Mouse (Mus musculus) neutrophil, adult 5-6 weeks (primary cell): ENCODE data around the gene Gsk3a. TPM values are rescaled to one million over a fixed set of nuclear protein-coding genes. Genes with fewer than 3 reads are reported as not detected.

Experiments used
- ATAC-seq: fragments of 151-379, 151-347 bp; 2 replicates; pipeline ENCODE4 v1.8.0; 2017; ENCODE audit warnings: mild to moderate bottlenecking, moderate TSS enrichment; ENCODE audit not compliant: insufficient number of reproducible peaks, poor library complexity, low FRiP score, severe bottlenecking; ENCODE audit errors: extremely low read depth
- total RNA-seq: library from RNA; stranded (forward); fragments of 200-1000 nt; gene quantifications from 2 replicates; pipeline ENCODE4 v1.2.3, GENCODE M21; 2017

Gsk3a gene
- total RNA-seq: 75.4 and 85.4 TPM in 2 replicates

DNA sequence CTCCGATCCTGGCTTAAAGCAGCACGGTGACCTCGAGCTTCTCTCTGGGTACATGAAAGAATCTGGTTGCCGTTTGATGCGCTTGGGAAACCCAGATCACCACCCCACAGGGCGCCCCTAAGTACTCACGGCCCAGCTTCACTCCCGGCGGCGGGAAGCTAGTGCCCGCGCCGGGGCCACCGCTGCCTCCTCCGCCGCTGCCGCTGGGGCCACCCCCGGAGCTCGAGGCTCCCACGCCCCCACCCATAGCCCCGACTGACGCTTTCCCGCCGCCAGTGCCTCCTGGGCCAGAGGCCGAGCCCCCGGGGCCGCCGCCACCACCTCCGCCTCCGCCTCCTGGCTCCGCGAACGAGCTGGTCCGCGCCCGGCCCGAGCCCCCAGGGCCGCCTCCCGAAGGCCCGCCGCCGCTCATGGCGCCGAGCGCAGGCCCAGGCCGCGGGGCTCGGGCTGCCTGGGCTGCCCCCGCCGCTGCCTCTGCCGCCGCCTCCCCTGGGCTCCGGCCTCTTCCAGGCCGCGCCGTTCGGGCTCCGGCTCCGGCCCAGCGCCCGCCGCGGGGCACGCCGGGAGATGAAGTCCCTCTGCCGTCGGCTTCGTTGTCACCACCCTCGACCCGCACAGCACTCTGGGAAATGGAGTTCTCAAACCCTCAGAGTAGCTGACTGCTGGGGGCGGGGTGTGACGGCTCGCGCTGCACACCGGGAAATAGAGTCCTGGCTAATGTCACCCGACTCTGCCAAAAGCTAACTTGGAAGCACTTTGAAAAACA, at the start of gene Gsk3a:
Gene Gsk3a, minus strand, starts transcription at position 603 of the 766 bp plus-strand sequence.
- peak; percentile 71 for ATAC-seq

DNA sequence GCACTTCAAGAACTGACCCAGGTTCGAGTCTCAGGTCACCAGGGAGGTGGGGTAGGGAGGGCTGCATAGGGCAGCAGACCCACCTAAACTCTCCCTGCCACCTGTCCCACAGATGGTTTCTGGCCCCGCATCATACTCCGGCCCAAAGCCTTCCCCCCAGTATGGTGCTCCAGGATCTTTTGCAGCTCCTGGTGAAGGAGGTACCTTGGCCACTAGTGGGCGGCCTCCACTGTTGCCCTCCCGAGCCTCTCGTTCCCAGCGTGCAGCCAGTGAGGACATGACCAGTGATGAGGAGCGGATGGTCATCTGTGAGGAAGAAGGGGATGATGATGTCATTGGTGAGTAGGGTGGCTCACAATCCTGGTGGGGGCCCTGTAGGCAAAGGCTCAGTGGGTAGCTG, 49.3 kb upstream of the Gsk3a start:
- ATAC-seq: no peak

DNA sequence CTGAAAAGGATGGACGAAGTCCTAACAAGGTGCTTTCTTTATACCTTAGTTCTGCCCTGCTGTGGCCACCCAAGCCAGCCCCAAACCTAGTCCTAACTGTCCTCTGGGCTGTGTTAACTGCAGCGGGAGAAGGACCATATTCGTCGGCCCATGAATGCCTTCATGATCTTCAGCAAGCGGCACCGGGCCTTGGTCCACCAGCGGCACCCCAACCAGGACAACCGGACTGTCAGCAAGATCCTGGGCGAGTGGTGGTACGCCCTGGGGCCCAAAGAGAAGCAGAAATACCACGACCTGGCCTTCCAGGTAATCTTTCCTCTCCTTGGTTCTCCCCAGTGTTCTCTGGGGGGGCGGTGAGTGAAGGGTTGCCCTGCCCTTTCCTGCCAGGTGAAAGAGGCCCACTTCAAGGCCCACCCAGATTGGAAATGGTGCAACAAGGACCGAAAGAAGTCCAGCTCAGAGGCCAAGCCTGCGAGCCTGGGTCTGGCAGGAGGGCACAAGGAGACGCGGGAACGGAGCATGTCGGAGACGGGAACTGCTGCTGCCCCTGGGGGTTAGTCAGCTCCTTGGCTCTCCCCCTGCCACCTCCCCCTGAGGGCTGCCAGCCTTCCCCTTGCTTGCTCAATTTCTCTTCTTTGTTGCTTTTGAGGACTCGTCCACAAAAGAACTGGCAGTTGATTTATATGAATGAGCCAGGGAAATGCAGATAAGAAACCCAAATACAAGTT, 48.0 kb upstream of the Gsk3a start:
- ATAC-seq: no peak

DNA sequence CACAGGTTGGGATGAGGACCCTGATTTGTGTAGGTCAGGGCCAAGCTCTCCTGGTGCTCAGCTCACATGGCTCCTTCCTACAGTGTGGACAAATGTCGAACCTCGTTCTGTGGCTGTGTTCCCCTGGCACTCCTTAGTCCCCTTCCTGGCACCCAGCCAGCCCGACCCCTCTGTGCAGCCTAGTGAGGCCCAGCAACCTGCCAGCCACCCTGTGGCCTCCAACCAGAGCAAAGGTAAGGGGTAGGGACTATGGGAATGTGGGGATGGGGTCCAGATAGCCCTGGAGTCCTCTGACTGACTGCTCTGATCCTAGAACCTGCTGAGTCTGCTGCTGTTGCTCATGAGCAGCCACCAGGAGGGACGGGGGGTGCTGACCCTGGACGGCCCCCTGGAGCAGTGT, 47.1 kb upstream of the Gsk3a start:
- no peak for ATAC-seq

DNA sequence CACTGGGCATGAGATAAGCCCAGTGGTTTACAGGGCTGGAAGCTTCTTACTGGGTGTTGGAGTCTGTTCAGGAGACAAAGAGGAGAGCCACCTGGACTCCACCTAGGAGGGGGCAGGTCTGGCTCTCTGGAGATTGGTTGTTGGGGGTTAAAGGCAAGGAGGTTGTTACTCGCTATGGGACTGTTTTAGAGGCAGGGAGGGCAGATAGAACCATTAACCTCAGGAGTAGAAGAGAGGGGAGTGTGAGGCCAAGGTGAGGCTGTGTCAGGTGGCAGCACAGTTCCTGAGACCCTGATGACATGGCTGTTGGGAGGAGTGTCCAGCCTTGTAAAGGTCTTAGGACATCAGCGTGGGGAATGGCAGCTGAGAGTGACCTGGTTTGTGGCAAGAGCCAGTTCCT, 46.5 kb upstream of the Gsk3a start:
- no peak for ATAC-seq

DNA sequence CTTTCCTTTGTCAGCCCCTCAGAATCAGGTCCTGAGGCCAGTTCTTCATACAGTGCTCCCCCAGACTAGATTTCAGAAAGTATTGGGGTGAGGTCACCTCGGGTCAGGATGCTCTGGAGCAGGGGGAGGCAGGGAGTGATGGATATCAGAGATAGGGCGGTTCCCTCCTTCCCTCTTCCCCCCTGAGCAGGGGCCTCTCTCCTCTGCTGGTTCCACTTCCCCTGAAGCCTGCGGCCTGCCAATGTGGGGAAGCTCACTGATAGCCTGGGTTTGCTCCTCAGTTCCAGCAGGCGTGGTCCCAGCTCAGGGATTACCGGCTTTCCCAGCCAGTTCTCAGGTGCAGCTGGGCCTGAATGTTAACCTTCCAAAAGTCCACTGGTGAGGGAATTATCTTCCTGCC, 46.0 kb upstream of the Gsk3a start:
- no peak for ATAC-seq

DNA sequence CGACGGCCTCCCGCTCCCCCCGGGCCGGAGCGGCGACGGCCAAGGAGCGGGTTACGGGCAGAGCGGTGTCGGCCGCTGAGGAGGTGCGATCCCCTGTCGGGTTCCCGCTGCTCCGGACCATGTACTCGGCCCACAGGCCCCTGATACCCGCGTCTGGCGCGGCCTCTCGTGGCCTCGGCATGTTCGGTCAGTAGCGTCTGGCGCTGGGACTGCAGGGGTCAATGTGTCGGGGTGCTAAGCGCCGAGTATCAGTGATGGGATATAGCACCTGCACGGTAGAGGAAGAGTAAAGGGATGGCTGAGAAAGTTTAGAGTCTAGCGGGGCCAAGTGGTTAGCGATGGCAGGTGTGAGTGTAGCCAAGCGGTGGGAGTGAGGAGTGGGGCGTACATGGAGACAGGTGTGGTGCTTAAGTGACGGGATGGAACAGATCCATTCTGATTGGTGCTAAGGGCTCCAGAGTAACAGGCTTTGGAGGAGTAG, 45.1 kb upstream of the Gsk3a start:
- ATAC-seq: no peak

DNA sequence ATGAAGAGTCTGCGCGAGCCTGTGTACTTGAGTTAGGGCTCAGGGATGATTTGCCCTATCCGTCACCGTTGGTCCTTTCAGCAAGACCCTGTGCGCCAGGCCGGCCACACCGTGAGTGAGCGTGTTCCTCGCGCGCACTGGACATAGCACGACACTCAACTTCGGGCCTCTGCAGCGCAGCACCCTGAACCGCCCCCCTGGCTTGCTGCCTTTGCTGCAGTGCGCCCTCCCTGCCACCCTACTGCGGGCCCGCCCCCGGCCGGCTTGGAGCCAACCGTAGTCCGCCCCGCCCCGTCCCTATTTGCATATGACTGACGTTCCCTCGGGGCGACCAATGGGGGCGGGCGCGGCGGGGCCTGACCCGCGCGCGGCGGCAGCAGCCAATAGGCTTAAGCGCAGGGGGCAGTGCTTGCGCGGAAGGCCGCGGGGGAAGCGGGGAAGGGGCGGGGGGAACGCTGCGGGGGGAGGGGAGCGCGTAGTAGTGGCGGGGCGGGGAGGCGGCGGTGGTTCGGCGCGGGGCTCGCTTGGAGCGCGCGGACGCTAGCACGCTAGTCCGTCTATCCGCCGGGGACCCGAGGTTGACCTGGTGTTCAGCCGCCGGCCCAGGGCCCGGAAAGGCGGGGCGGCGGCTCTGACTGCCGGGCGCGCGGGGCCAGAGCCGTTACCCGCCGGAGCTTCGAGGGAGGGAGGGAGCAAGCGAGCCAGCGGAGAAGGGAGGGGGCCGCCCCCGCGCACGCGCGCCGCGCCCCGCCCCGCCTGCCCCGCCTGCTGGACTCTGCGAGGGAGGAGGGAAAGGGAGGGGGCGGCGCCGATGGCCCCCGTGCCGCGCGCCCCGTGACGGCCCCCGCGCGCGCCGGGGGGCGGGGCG, 44.3 kb upstream of the Gsk3a start:
- peak; percentile 64 for ATAC-seq

DNA sequence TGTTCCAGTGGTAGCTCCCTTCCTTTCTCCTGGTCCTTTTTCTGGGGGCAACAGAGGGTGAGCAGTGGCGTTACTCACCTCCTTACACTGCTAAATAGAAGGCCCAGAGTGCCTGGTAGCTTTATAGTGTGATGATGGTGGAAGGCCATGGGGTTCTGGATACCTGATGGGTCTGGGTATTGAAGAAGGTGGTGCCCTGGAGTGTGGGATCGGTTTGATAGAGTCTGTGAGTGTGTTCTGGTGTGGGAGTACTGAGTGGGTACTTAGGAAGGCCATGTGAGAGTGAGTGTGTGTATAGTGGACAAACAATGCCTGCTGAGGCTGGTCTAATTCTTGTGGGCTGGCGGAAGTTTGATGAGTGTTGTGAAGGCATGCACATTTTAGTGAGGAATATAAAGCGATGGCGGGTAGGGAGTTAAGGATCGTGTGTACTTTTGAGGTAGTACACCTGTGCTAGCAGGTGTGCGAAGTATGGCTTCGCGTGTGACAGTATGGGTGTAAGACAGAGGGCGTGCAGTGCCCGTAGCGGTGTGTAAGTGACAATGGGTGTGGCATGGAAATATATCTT, 43.6 kb upstream of the Gsk3a start:
- ATAC-seq: no peak

DNA sequence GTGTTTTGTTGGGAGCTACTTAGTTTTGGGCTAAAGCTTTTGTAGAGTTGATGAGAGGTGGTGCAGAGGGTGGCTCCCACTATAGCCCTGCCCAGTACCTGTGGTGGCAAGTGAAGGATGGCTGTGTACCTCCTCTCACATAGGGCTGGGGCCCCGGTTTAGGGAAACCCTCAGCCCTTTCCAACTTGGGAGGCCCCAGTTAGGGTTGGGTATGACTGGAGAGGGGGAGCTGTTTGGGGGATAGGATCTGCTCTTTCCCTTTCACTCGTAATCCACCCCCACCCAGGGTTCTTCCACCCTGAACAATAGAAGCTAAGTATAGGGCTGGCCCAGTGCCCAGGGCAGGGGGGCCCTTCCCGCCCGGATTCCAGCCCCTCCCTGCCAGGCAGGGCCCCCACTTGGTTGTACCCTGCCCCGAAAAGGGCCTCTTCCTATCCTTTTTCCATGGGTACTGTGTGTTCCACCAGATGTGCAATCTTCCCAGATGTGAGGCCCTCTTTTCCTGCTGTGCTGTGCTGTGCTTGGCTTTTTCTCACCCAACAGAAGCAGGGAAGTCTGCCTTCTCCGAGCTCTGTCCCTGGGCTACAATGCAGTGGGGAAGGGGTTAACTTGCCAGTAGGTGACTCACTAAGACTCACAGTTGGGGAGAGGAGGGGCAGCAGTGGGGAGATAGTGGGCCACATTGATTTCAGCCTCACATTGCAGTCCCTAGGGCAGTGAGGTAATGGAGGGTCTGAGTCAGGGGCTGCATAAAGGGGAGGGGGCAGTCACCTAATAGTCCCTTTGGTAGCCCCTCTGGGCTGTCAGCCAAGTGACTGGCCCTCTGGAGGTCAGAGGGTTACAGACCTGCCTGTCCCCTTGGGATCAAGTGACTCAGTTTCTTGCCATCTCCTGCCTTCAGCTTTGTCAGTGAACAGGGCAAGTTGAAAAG, 42.5 kb upstream of the Gsk3a start:
- no peak for ATAC-seq

DNA sequence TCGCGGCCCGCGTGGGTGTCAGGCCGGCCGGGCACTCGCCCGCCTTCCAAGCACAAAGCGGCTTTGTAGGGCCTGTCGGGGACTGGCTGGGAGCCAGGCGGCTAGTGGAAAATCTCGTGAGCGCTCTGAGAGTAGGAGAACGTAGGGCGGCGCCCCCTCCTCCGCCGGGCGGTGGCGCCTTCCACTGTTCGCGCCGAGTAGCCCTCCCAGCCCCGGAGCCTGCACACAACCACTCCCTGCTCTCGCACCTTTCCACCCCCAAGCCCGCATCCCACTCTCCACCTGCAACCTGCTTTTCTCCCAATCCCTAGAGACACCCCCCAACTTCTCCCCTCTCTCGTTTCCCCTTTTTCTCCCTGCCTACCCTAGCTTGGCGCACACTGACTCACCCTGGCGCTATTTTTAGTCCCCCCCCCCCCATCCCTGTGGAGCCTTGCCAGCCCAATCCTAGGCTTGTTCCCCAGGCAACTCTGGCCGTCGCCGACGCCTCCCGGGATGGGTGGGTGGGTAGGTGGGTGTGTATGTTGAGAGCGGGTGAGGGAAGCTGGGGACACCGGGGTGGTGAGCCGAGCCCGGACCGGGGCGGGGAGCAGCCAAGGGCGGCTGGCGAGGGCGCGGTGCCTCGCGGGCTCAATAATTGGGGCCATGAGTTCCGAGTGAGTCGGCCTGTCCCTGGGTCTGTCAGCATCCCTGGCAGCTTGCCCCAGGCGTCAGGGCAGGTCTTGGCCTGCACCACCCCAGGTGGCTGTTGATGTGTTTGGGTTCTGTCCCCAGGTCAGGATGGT, 41.6 kb upstream of the Gsk3a start:
- ATAC-seq: no peak

DNA sequence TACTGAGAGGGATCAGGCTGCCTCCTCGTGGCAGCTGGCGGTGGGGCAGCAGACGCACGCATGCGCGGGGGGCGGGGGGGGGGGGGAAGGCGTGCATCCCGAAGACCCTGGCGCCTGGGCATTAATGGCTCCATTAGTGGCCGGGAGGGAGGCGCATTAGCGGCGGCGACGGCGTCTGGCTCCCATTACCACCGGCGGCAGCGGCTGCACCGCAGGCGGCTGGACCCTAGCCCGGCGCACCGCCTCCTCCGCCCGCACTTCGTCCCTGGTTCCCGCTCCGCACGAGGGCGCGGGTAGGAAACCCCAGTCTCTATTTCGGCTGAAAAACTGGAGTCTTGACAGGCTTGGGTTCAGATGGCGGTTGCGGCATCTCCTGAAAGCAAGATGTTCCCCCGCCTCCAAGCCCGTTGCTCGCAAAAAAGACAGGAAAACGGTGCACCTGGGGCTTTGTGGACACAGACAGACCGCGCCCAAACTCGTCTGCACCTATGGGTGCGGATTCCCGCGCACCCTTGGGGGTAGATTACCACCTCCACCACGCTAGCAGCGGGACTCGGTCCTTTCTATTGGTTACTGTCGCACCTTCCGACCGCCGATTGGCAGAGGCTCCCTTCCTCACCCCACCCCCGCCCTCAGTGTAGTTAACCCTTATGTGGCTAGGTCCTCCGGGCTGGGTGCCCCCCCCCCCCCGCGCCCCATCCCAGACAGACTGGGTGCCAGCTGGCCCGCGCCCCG, 40.9 kb upstream of the Gsk3a start:
- ATAC-seq: peak; percentile 63

DNA sequence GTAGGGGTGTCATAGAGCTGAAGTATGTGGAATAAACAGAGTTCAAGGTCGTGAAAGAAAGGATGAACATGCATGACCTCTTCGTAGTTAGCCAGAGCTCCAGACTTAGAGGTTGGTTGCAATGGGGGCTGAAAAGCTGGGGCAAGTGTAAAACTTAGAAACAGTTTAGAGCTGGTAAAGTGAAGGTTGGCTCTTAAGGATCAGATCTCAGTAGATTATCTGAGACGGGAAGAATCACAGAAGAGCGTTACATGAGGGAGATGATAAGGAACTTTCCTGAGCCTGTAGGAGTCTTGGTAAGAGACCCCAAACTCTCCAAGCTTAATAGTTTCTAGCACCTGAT, 40.3 kb upstream of the Gsk3a start:
- no peak for ATAC-seq

DNA sequence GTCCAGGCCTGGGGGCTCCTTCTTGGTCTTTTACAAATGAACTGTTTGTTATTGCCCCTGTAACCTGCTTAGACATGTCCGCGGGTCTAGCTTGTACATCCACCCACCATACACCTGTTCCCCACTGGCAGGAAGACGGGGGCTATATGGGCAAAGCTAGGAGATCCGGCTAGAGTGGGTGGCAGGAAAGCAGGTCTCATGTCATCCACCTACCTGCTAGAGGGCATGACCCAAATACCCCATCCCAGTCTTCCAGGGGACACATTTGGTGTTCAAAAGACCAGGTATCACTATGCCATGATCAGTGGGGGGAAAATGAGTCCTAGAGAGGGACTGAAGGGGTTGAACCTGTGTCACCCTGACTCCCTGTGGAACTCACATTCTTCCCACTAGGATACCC, 39.8 kb upstream of the Gsk3a start:
- no peak for ATAC-seq

DNA sequence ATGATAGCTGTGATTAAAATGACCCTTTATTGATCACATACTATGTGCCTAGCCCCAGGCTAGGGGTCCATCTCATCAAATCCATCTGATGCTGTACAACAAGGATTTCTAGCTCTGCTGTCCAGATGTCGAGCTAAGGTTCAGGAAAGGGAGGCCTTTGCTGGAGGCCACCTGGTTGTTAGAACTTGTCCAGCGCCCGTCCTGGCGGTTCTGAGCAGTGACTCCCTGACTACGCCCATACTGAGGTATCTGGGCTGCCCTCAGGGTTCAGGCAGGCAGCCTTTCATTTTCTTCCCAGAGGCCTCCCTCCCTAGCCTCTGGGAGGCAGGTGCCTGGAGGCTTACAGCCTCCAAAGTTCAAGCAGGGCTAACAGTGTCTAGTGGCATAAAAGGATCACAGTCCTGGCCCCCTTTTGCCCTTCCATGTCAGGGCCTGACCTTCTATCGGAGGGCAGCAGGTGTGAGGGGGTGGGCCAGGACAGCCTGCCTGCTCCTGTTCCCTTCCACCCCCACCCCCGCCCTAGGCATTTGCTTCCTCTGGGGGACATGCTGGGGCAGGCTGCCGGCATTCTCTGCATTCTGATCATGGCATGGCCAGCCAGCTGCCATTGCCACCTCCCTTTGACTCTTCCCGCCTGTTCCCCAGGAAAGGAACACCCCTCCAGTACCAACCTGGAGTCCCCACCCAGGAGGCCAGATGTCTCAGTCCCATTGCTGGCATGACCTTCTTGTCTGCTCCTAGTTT, 38.1 kb upstream of the Gsk3a start:
- no peak for ATAC-seq

DNA sequence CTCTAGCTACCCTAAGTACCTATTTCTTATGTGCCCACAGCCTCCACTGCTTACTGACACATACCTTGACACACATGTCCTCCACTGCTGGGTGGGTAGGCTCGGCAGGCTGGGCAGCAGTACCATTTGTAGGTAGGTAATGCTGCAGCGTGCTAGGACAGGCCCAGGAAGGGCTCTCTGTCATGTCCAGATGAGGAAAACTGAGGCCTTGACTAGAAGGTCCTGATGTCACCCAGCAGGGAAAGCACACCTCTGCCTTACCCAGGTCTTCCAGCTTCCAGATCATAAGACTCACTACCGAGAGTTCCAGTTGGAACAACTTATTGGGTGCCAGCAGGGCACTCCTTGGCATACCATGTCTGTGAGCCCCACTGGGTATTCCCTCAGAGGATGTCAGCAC, 37.3 kb upstream of the Gsk3a start:
- no peak for ATAC-seq
